ENCODE assay signal across 8 mouse cellular contexts in genomic region chr11:109995013-109995412, GRCm38 (mm10). TPM values are rescaled to one million over a fixed set of nuclear protein-coding genes. Genes with fewer than 3 reads are reported as not detected.
DNase-seq lines count a peak whose midpoint lies in the region; ATAC-seq lines count a peak whose summit lies in the region.

No protein-coding gene starts in this region.

- no peaks in the 10 kb centered on the region for H3K36me3 ChIP-seq in embryonic facial prominence, embryonic 14.5 days (ENCODE audit: control insufficient read depth, insufficient read depth, low read length)
- H3K36me3 ChIP-seq in heart, embryonic 16.5 days (ENCODE audit: control insufficient read depth, insufficient read depth), result no peaks in the 10 kb centered on the region
- H3K36me3 ChIP-seq in lung, embryonic 16.5 days (ENCODE audit: control insufficient read depth, insufficient read depth, low read length), result no peaks in the 10 kb centered on the region

- H3K9me3 ChIP-seq in embryonic facial prominence, embryonic 14.5 days (ENCODE audit: control insufficient read depth, low read length), result no peaks in the 10 kb centered on the region
- H3K9me3 ChIP-seq in heart, embryonic 16.5 days (replicated peaks; ENCODE audit: control insufficient read depth, low read length), result no peaks in the 10 kb centered on the region
- no peaks in the 10 kb centered on the region for H3K9me3 ChIP-seq in lung, embryonic 16.5 days (ENCODE audit: control insufficient read depth, low read length)

- peak overlapping the region; percentile 44 for H3K4me3 ChIP-seq in embryonic facial prominence, embryonic 14.5 days (ENCODE audit: low read depth, low read length)
- peak overlapping the region; percentile 60 for H3K4me3 ChIP-seq in heart, embryonic 16.5 days (ENCODE audit: low read length)
- H3K4me3 ChIP-seq in lung, embryonic 16.5 days (ENCODE audit: low read length), result peak overlapping the region; percentile 50

- H3K27me3 ChIP-seq in embryonic facial prominence, embryonic 14.5 days (replicated peaks; ENCODE audit: control insufficient read depth, insufficient read depth, low read length), result no peaks in the 10 kb centered on the region
- H3K27me3 ChIP-seq in heart, embryonic 16.5 days (ENCODE audit: control insufficient read depth, insufficient read depth, low read length), result no peaks in the 10 kb centered on the region
- H3K27me3 ChIP-seq in lung, embryonic 16.5 days (ENCODE audit: control insufficient read depth, insufficient read depth, low read depth, low read length), result no peaks in the 10 kb centered on the region

- peak; percentile 36 for DNase-seq in gastrocnemius, adult 18-20 months (ENCODE audit: low spot score)
- no peak for DNase-seq in gastrocnemius, postnatal 36 days
- peak; percentile 64 for DNase-seq in embryonic facial prominence, embryonic 14.5 days (ENCODE audit: low spot score)
- peak; percentile 42 to 46 for DNase-seq in layer of hippocampus, adult 8-10 months (ENCODE audit: low spot score in 2 of 2)
- peak; percentile 28 for DNase-seq in right cerebral cortex, postnatal 25 days
- DNase-seq in spleen, postnatal 4 days (ENCODE audit: low spot score in 2 of 2), result no peak

- H3K4me2 ChIP-seq in embryonic facial prominence, embryonic 14.5 days (ENCODE audit: low read depth, low read length), result peak overlapping the region; percentile 58
- H3K4me2 ChIP-seq in heart, embryonic 16.5 days (ENCODE audit: low read depth, low read length), result peak overlapping the region; percentile 86
- peak overlapping the region; percentile 81 for H3K4me2 ChIP-seq in lung, embryonic 16.5 days (ENCODE audit: low read depth, low read length)

- H3K27ac ChIP-seq in embryonic facial prominence, embryonic 14.5 days (replicated peaks; ENCODE audit: low read depth, low read length), result no peak overlapping the region
- H3K27ac ChIP-seq in heart, embryonic 16.5 days (ENCODE audit: low read length), result peak overlapping the region; percentile 32
- H3K27ac ChIP-seq in lung, embryonic 16.5 days (ENCODE audit: low read length), result no peak overlapping the region

- H3K9ac ChIP-seq in embryonic facial prominence, embryonic 14.5 days (ENCODE audit: low read depth, low read length), result no peak overlapping the region
- H3K9ac ChIP-seq in heart, embryonic 16.5 days (ENCODE audit: low read length), result peak overlapping the region; percentile 65
- no peak overlapping the region for H3K9ac ChIP-seq in lung, embryonic 16.5 days (ENCODE audit: low read length)

- ATAC-seq in embryonic facial prominence, embryonic 14.5 days (ENCODE audit: low read depth), result peak; percentile 47; the same call in 1 of the 2 replicates
- peak; percentile 50 for ATAC-seq in heart, embryonic 16.5 days (replicated peaks; ENCODE audit: extremely low read depth, insufficient read depth, low FRiP score)
- peak; percentile 78 for ATAC-seq in lung, embryonic 16.5 days (ENCODE audit: low read depth)

- intact Hi-C loops in gastrocnemius, postnatal 36 days (cut with DNase I), result no loop called here

- H3K4me1 ChIP-seq in embryonic facial prominence, embryonic 14.5 days (ENCODE audit: control insufficient read depth, insufficient read depth, low read length), result peaks cover 3% of the 10 kb centered on the region; the same call in 1 of the 2 replicates
- H3K4me1 ChIP-seq in heart, embryonic 16.5 days (ENCODE audit: control insufficient read depth, insufficient read depth, low read length), result peaks cover 8% of the 10 kb centered on the region; the same call in 1 of the 2 replicates
- peaks cover 5% of the 10 kb centered on the region for H3K4me1 ChIP-seq in lung, embryonic 16.5 days (replicated peaks; ENCODE audit: control insufficient read depth, insufficient read depth, low read length)

- 5% methylated on average over 3 of the region's 3 CpGs for WGBS in embryonic facial prominence, embryonic 14.5 days
- WGBS in heart, embryonic 16.5 days, result 6% methylated on average over 3 of the region's 3 CpGs
- WGBS in lung, embryonic 16.5 days, result 0% methylated on average over 3 of the region's 3 CpGs

RNA-seq across cellular contexts. Expression of gene Abca8b, which starts 0.6 kb away (rescaled TPM):
- total RNA-seq in gastrocnemius, adult 18-20 months (2021), result 10 to 100 TPM; 13.6 to 22.5 TPM
- 10 to 100 TPM; 12.0 to 12.3 TPM for total RNA-seq in gastrocnemius, postnatal 36 days (2021)
- 2.7 and 3.4 TPM in 2 replicates for polyA plus RNA-seq in embryonic facial prominence, embryonic 14.5 days (2014; fragmentation: Nextera tagmentation; extraction: Ambion mirVana)
- 1.0 and 1.1 TPM in 2 replicates for polyA plus RNA-seq in heart, embryonic 16.5 days (2015; fragmentation: Nextera tagmentation; extraction: Ambion mirVana)
- total RNA-seq in layer of hippocampus, adult 8-10 months (2022), result 10 to 100 TPM; 12.4 to 13.9 (median 12.6) TPM
- 0.45 and 0.79 TPM in 2 replicates for polyA plus RNA-seq in lung, embryonic 16.5 days (2015; fragmentation: Nextera tagmentation; extraction: Ambion mirVana)

Comparison
In these comparisons a context has a peak if more than half of its experiments do, and no peak if none do; other contexts are left out.
1. DNase-seq: peak in gastrocnemius, adult 18-20 months (single experiment), embryonic facial prominence, embryonic 14.5 days (single experiment), layer of hippocampus, adult 8-10 months (2 of 2) and right cerebral cortex, postnatal 25 days (single experiment); none in gastrocnemius, postnatal 36 days (0 of 2) and spleen, postnatal 4 days (0 of 2).
2. Peak in every context shown above with its lines, with median percentiles within 50 percentile points of each other: ATAC-seq, H3K4me2 ChIP-seq and H3K4me3 ChIP-seq.